Mouse (Mus musculus) ZHBTc4 (cell line): Measurements from ENCODE around the gene Fam3c.

ENCODE experiments used
- DNase-seq: peaks from one replicate; pipeline ENCODE4 v3.0.0-alpha.2; 2011; ENCODE audit warnings: low read depth, low spot score

Fam3c gene

GRCm38 (mm10) chr6:22354031-22354430 is 2.0 kb downstream of the Fam3c start:
- no peak for DNase-seq

- no peak for DNase-seq
Measured at GRCm38 (mm10) chr6:22351551-22351950, 4.5 kb downstream of the Fam3c start.

- DNase-seq = no peak
Measured at GRCm38 (mm10) chr6:22350239-22350571, 5.8 kb downstream of the Fam3c start.

GRCm38 (mm10) chr6:22349531-22350238 is 6.4 kb downstream of the Fam3c start:
- no peak for DNase-seq

DNA sequence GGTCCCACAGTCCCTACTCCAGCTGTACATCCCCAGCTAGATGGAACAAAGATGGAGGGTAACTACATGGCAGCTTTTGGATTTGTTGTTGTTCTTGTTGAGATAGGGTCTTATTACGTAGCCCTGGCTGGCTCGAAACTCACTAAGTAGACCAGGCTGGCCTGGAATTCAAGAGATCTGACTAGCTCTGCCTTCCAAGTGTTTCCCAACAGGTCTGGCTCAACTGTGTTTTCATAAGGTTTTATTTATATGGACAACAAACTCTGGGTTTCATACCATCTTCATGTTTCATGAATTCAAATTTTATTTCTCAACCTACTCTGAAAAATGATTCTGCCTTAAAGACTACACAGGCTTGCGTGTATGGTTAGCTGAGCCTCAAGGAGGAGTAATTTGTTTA is 7.1 kb downstream of the Fam3c start:
- DNase-seq = no peak

DNA sequence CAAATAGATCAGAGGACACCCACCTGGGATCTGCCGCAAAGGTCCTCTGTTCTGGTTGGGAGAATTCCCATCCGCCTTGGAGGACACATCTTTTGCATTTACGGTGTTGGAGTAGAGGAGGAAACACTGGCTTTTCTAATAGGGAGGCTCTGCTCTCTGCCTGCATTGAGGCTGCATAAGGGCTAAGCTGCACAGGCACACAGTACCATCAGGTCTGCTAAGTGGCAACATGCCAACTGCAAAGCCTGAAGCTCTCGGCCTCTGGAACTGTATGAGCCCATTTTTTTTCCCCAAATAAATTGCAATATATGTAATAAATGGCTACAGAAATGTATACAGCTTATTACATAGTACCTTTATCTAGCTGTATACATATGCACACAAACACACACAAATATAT is 7.9 kb downstream of the Fam3c start:
- DNase-seq = no peak

DNA sequence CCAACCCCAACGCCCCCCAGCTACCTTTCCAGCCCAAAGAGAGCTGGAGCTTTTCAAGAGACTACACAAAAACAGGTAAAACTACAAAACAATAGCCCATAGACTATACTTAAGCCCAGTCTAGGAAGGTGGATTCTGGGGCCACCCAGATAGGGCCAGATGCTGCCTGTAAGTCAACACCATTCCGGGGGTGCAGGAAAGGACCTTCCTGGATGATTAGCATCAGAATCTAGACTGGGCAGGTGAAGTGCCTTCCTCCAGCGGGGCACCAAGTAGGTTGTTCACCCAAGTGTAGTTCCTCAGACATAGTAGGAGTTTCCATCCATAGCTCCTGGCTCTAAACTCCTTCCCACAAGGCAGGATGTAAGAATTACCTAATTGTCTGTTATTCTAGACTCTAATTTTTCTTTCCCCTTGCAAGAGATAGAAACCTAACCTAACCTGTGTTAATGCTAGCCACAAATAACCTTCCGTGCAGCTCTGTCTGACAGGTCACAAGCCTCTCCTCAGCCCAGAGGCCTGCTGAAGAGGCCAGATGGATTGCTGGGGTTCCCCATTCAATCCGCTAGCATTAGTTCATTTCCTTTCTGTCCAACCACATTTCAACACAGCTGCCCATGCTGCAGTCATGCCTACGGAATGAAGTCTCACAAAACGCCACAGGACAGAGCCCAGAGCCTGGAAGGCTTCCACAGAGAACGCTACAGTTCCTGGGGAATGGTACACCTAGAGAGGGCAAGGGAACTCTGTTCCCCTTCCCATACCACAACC is 8.7 kb downstream of the Fam3c start:
- DNase-seq = no peak

DNA sequence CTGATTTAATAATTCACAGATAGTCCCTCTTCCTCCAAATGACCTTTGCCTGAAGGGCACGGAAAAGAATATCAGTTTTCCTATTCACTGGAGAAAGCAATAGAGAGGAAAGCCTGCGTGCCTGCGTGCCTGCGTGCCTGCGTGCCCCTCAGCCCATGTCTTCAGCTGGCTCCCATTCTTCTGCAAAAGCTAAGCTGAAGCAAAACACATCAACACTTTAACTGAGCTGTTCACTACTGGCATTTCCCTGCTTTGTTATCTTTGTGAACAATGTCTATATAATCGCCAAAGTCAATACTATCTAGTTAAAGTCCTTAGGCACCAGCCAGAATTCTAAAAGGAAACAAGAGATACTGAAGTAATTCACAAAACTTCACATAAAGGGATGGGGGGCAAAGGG is 11.6 kb downstream of the Fam3c start:
- DNase-seq = no peak

GRCm38 (mm10) chr6:22343706-22344105 is 12.3 kb downstream of the Fam3c start:
- no peak for DNase-seq

DNA sequence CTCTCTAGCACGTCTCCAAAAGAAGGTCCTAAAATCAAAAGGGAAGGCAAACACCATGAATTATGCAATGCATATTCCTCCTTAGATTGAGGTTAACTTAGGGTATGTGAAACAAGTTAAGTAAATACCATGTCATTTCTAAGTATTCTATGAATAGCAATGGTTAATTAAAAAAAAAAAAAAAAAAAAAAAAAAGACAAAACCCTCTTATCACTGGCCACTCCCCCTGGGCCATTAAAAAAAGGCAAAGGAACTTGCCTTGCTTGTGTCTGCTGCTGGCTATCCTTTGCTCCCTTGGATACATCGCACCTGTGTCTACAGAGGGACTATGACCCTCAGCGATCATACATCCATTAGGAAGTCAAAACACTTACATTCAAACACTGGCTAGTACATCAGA is 12.8 kb downstream of the Fam3c start:
- no peak for DNase-seq

GRCm38 (mm10) chr6:22340779-22341178 is 15.3 kb downstream of the Fam3c start:
- DNase-seq = no peak

- DNase-seq = no peak
Measured at GRCm38 (mm10) chr6:22339763-22340542, 16.1 kb downstream of the Fam3c start.

GRCm38 (mm10) chr6:22332548-22332947 is 23.5 kb downstream of the Fam3c start:
- no peak for DNase-seq

DNA sequence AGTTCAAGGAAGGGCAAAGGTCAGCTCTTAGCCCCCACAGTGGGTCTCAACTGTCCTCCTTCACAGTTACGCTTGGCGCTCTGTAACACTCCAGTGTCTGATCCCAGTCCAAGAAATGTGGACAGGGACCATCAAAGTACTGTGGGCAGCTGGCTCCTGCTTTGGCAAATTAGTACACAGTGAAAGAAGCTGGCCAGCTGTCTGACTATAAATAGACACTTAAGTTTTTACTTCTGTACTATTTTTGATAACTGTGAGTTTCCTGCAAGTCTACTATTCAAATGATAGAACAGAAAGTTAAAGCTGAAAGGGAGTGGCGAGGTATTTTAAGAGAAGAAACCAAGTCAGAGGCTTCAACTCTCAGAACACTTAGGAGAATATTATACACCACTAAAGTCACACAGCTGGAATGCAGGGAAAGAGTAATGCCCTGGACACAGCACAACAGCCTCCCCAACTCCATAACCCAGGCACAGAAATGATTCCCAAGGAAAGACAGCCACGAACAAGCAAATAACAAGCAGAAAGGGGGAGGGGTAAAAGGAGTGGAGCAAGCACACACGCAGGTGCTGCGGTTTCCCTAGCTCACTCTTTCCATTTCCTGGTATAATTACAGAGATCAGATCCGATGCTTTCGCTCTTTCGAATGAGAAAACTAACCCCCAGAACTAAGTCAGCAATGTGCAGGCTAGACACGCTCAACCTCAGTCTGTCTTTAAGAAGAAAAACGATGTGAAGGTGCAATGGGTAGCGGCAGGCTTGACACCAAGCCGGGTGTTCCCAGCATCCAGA is 25.7 kb downstream of the Fam3c start:
- DNase-seq = no peak

- no peak for DNase-seq
Measured at GRCm38 (mm10) chr6:22327931-22328330, 28.1 kb downstream of the Fam3c start.

DNA sequence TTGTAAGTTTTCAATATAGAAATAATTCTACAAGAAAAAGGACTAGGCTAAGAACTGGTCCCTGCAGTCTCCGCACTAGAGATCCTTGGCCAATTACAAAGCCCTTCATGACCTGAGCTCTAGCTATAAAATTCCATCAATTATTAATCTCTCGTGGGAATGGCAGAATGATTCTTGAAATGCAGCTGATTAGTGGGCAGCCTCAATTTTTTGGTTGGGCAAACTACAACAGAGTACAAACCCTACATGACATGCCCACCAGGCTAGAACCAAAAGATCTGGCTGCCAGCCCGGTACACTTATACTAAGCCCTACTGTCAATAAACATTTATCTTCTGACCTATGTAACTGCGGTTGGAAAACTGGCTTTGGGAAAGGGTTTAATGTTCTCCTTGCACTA is 29.0 kb downstream of the Fam3c start:
- DNase-seq = no peak

GRCm38 (mm10) chr6:22326289-22326688 is 29.8 kb downstream of the Fam3c start:
- DNase-seq = no peak

GRCm38 (mm10) chr6:22325364-22326072 is 30.5 kb downstream of the Fam3c start:
- peak; percentile 79 for DNase-seq

DNA sequence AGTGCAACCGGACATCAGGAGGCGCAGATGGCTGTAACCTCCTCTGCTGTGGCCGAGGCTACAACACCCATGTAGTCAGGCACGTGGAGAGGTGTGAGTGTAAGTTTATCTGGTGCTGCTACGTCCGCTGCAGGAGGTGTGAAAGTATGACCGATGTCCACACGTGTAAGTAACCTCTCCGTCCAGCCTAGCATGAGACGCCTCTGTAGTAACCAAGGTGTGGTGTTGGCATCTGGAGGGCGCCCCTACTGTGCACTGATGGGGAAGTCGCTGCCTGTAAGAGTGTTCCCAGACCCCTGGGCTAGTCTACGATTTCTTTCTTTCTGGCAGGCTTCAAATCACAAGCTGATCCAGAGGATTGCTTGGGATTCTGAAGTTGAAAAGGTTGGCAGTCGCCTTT is 58.0 kb downstream of the Fam3c start:
- no peak for DNase-seq

DNA sequence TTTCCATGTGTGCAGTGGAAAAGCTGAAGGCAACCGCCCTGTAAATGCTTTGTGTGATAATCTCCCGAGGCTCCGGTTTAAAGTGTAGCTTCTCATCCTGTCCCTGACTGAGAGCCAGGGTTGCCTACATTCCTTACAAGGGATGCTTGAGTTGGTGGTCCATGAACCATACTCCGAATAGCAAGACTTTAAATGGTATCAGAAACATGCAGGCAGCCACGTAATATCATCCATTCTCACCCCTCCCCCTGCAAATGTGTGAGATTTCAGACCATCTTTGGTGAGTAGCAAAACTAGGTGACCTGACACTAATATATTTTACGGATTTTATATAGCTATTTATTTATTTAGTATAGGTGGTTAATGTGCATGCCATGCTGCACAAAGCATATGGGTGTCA is 59.0 kb downstream of the Fam3c start:
- no peak for DNase-seq

DNA sequence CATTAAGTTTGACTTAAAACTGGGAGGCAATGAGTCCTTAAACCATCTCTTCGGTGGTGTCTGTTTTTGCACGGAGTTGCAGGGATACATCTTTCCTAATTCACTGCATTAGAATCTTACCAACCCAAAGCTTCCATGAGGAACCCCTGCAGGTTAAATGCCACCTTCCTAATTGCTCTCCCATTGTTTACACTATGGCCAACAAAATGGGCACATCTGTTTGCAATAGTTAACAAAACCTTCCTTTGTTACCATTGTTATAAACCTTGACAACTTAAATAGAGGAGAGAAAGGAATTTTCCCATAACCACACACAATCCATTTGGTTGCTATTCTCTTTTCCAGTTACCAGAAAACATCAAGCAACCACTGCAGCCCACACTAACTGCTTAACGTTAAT is 62.1 kb downstream of the Fam3c start:
- peak; percentile 42 for DNase-seq
